Mouse (Mus musculus): Measurements from ENCODE around the gene 4921517D22Rik.

- no peak for TF ChIP-seq CTCF (IDR thresholded peaks at IDR 0.05; ENCODE audit: insufficient read depth, low read depth, low read length)
- TF ChIP-seq POLR2A (IDR thresholded peaks at IDR 0.05; ENCODE audit: insufficient read depth, low read depth, low read length) = no peak
Measured at GRCm38 (mm10) chr13:59668501-59669093, 25.3 kb downstream of the 4921517D22Rik start.

All from olfactory bulb, adult 2 months (tissue).